Mouse (Mus musculus) frontal cortex, postnatal 25 days (tissue): ENCODE measurements around the gene Fam120a.
A peak's percentile ranks its signal among the peaks of the same experiment; 100 is the strongest.

ENCODE experiments used
- DNase-seq, 2 experiments: peaks; one replicate each; pipeline ENCODE4 v3.0.0; 2022; ENCODE audit warnings: low spot score in 2 of 2

The Fam120a gene

DNA sequence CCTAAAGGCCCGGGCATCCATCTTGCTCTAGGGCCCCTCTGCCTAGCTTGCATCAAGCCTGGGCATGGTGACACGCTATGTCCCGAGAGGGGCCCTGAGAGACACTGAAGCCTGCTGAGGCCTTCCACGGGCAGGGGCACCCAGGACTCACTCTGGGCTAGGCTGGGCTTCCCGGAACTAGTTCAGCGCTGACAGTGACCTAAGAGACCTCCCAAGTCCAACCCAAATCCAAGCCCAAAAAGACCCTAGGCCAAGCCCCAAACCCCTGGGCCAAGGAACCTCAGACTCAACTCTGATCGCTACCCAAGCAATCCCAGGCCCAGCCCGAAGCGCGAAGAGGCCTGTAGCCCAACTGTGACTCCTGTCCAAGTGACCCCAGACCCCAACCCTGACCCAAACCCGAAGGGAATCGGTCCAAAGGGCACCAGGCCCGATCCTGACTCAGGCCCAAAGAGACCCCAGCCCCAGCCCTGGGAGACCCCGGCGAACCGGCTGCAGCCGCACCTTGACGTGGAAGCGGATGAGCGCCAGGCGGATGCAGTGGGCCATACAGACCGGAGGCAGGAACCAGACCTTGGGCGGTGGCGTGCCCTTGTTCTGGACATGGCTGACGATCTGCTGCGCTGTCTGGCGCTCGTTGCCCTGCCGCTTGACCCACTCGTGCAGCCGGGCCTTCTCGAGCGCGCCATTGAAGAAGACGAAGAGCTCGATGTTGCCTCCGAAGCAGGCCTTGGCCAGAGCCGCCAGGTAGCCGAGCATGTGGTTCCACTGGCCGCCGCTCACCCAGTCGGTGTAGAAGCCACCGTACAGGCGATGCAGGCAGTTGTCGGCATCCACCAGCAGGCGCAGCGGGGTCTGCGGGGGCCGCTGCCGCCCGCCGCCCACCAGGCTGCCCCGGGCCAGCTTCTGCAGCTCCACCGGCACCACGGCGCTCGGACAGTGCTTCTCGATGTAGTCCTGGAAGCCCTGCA is 681 bp downstream of the Fam120a start:
- DNase-seq, result peak; percentile 26 to 45

DNA sequence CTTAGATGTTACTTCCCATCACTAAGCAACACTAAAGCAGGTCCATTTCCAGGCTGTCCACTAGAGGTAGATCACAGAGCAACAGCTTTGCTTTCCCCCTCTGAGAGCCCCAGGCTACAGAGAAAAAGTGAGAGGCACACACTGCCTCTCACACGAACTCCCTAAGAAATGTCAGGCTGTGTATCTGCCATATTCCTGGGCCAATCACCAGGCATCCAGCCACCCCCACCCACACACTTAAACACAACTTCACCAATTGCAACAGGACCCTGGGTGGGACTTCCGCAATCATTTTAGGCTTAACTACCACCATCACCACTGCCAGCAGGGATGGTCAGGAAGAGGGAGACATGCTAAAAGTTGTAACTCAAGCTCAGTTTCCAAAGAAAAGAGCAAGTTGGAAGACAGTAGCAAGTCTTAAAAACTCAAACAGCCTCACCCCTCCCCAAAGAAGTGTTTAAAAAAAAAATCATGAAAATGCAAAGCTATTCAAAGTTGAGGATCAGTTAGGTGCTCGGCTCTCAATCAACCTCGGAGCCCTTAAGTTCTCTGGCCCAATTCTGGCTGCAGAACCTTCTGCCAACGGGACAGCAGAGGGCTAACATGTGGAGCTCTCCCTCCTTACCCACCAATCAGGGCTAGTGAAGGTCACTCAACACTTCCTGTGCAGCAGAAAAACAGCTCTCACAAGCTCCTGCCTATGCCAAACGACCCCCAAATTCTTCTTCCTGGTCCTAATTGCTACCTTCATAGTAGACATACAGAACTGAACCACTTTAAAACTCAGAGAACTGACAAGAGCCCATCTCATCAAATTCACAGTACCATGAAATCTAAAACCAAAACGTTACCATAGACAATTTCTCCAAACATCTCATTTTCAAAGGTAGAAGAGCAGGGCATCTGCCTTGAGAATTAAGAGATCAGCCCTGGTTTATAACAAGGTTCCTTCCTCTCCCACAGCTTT is 2.0 kb downstream of the Fam120a start:
- DNase-seq, result peak; percentile 20 to 55

DNA sequence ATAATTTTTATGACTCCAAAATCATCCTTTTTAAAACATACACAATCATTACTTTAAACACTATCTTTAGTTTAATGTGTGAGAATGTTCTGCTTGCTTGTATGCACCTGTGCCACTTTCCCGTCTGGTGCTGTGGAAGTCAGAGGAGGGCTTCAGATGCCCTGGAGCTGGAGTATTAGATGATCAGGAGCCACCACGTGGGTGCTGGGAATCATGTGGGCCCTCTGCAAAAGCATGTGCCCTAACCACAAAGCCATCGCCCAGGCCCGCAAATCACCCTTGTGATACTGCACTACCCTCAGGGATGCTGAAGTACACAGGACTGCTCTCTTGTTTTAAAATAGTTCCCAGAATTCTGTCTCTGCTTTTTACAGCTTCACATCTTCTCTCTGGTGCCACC is 3.0 kb downstream of the Fam120a start:
- no peak for DNase-seq

DNA sequence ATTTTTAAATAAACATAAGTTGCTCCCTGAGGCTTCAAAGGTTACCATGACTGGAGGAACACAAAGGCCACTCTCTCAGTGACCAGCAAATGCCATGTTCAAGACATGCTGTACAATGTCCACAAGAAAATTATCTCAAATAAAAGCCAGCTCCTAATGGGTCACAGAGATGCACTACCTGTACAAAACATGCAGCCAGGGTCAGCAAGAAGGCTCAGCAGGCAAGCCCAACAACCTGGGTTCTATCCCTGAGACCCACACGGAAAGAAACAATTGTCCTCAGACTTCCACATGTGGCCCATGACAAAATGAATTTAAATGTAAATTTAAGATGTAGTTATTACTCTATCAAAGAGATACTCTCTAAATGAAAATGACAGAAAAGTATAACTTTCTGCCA is 4.7 kb downstream of the Fam120a start:
- DNase-seq, result no peak

GRCm38 (mm10) chr13:48962519-48962918 is 5.3 kb downstream of the Fam120a start:
- DNase-seq, result no peak

GRCm38 (mm10) chr13:48958608-48959007 is 9.2 kb downstream of the Fam120a start:
- DNase-seq, result no peak

DNA sequence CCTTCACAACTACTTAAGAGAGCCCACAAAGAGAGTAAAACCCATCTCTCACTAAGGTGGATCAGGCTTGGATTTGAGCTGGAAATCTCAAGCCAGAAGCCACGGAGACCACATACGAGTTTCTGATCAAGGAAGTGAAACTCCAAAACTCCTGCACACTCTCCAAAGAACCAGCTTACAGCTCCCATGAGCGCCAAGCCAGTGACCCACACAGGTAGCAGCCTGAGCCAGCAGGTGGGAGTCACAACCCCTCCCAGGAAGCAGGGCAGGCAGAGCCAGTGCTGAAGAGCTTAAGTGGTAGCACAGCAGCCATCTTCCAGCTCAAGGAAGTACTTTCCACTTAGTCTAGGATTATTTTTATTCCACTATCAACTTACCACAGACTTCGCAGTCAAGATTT is 13.0 kb downstream of the Fam120a start:
- DNase-seq, result no peak

DNA sequence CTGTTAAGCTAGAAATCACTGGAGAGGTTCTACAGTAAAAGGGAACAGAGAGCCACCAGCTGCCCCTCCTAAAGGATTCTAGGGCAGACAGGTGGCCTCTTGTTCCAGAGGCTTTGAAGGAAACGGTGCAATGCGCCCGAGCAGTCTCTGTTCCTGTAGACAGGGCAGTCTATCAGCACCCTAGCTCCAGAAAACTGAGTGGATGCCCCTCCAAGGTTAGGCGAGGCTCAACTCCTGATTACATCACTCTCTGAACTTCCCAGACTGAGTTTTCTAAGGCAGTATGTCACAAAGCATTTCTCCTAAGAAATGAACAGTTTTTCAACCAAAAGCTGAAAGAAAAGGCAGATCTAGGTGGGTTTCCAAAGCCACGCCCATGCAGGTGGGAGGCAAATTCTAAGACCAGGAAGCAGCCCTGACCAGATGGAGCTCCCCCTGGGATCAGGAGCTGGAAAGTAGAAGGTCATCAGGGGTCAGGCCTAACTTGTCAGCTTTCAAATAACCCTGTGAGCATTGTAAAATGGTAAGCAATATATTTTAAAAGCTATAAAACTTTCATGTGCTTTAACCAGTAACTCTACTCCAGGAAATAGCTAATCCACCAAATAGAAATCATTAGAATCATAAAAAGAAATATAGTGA is 17.1 kb downstream of the Fam120a start:
- DNase-seq, result no peak

DNA sequence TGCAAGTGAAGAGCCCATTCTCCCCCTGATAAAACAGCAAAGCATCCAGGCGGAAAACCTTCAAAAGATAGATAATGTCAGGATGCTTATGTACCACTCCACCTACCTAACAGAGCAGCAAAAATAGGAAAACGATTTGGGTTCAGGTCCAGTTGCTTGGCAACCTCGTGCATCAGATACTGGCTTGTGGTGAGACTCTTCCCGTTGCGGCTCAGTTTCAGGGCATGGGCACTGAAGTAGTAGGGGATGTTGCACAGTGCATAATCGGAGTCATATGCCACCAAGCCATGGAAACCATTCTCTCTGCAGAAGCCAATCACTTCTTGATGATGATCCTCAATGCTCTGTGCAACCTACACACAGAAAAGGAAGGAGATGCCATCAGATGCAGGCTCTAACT is 18.9 kb downstream of the Fam120a start:
- DNase-seq, result no peak

- DNase-seq, result no peak
Measured at GRCm38 (mm10) chr13:48944571-48944970, 23.2 kb downstream of the Fam120a start.

GRCm38 (mm10) chr13:48942471-48942870 is 25.3 kb downstream of the Fam120a start:
- DNase-seq, result no peak

DNA sequence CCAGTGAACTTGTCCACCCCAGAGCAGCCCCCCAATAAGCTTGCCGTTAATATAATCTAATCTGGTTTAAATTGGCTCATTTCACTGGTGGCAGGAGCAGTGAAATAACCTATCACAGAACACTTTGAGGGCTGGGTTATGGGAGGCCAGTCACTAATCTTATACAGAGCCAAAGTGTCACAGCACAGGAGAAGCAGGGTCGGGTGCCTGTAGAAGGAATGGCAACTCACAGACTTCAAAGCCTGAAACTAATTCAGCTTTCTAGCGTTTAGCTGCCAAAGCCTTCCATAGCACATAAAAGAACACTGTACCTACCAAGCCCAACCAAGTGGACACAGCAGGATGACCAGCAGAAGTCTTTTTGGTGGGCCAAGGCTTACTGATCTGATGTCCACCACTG is 26.0 kb downstream of the Fam120a start:
- no peak for DNase-seq

DNA sequence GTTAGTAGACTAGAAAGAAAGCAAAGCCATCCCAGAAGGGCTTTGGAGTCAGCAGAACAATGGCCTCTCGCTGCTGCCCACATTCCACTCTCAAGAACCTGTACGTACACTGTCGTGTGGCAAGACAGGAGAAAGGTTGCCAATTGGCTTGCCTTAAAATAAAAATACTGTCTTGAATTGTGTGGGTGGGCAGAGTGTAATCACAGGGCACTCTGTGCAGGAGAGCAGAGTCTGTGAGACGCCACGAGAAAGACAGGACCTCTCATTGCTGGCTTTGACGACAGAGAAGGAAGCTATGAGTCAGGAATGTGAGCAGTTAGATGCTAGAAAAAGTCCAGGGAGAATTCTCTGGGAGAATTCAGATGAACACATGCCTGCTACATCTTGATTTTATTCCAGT is 33.2 kb downstream of the Fam120a start:
- DNase-seq, result no peak

DNA sequence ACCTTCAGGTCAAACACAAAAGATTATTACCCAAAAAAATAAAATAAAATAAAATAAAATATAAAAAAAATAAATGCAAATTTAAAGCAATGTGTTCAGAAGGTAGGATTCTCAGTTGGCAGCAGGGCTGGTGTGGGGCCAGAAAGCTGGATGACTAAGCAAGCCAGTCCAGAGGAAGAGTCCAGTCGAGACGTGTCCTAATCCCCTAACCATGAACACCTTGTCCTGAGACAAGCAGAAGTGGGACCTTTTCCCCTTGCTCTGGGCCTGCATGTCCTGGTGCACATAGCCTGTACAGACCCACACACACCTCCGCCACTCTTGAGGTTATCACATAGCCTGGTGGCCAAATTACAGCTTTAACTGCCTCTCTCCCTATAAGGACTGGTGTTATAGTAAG is 35.1 kb downstream of the Fam120a start:
- no peak for DNase-seq

GRCm38 (mm10) chr13:48931687-48932086 is 36.1 kb downstream of the Fam120a start:
- no peak for DNase-seq

- no peak for DNase-seq
Measured at GRCm38 (mm10) chr13:48931232-48931631, 36.6 kb downstream of the Fam120a start.

DNA sequence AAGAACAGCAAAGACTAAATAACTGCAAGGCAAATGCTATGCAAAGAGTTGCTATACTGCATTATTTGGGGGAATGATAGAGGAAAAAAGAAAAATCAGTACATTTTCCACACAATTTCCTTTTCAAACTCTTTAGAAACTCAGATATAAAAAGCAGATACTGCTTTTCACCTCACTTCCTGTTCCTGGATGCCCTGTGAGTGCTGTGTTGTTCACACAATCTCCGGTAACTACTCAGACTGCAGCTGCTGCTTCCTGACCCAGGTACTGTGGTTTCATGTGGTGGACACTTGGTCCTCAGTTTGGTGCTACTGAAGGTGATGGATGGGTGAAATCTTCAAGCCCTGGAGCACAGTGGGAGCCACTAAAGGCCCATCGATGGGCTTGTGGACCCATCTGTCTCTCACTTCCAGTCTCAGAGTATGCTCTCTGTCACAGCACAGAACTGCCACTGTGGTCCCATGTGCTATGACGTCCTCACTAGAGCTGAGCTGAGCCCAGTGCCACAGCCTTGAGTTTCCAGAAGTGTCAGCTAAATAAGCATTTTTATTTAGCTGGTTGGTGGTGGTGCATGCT is 38.2 kb downstream of the Fam120a start:
- no peak for DNase-seq

- no peak for DNase-seq
Measured at GRCm38 (mm10) chr13:48927609-48928008, 40.2 kb downstream of the Fam120a start.

DNA sequence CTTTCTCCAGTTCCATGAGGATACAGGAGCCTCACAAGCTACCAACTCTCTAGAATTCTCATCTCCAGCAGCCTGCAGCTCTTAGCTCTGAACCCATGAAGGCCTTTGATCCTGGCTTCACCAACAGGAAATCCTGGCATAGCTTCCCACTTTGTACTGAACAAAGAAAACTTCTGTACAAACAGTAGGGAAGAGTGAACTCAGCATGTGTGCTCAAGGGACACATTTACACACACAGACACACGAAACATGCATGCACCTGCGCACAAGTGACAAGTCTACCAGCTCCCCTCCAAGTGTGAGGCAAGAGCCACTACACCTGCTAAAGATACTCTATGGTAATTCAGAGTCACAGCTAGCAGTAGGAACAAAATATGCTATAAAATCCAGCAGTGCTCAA is 45.1 kb downstream of the Fam120a start:
- DNase-seq, result no peak

- DNase-seq, result no peak
Measured at GRCm38 (mm10) chr13:48921256-48921655, 46.6 kb downstream of the Fam120a start.

GRCm38 (mm10) chr13:48919756-48920415 is 47.9 kb downstream of the Fam120a start:
- DNase-seq, result no peak
